Mouse (Mus musculus) limb, embryonic 11.5 days (tissue): ENCODE data around the gene Slc4a10. TPM values are rescaled to one million over a fixed set of nuclear protein-coding genes. Genes with fewer than 3 reads are reported as not detected.

Source experiments
- ATAC-seq: fragments of 200-750 bp; cut with Nextera tagmentation; 2 replicates; pipeline ENCODE4 v1.8.0; 2017; ENCODE audit warnings: low read depth; ENCODE audit not compliant: insufficient number of reproducible peaks, low FRiP score, low TSS enrichment
- DNase-seq: peaks from one replicate; pipeline ENCODE4 v3.0.0-alpha.2; 2015; ENCODE audit warnings: low spot score
- H3K27ac ChIP-seq: fragments of 300-500 bp; sonication (generic); replicated peaks from 2 replicates; pipeline ENCODE4 v1.5.1; 2014; ENCODE audit warnings: low read depth, mild to moderate bottlenecking, low read length
- H3K27me3 ChIP-seq: fragments of 300-500 bp; sonication (generic); 2 replicates; pipeline ENCODE4 v1.6.1; 2014; ENCODE audit warnings: mild to moderate bottlenecking, low read length, mixed read lengths; ENCODE audit not compliant: control insufficient read depth, insufficient read depth
- H3K36me3 ChIP-seq: fragments of 300-500 bp; sonication (generic); 2 replicates; pipeline ENCODE4 v1.6.1; 2014; ENCODE audit warnings: mild to moderate bottlenecking, low read length, moderate library complexity, mixed read lengths; ENCODE audit not compliant: control insufficient read depth, insufficient read depth
- H3K4me1 ChIP-seq: fragments of 300-500 bp; sonication (generic); 2 replicates; pipeline ENCODE4 v1.6.1; 2014; ENCODE audit warnings: low read length, mixed read lengths; ENCODE audit not compliant: control insufficient read depth, insufficient read depth
- H3K4me2 ChIP-seq: fragments of 300-500 bp; sonication (generic); 2 replicates; pipeline ENCODE4 v1.6.1; 2014; ENCODE audit warnings: low read depth, mild to moderate bottlenecking, moderate library complexity; ENCODE audit not compliant: severe bottlenecking
- H3K4me3 ChIP-seq: fragments of 300-500 bp; sonication (generic); 2 replicates; pipeline ENCODE4 v1.5.1; 2014; ENCODE audit warnings: low read depth, low read length
- H3K9ac ChIP-seq: fragments of 300-500 bp; sonication (generic); 2 replicates; pipeline ENCODE4 v1.6.1; 2014; ENCODE audit warnings: mild to moderate bottlenecking, low read length
- H3K9me3 ChIP-seq: fragments of 300-500 bp; sonication (generic); 2 replicates; pipeline ENCODE4 v1.6.1; 2016; ENCODE audit warnings: low read length; ENCODE audit not compliant: control insufficient read depth
- WGBS: fragments of 180-500 bp; shearing (Covaris S2); extraction: QIAGEN DNeasy Blood & Tissue Kit; methylation state at CpG from one replicate; pipeline ENCODE4 v1.1.7; 2014; 5-methylcytosine and 5-hydroxymethylcytosine counted together
- polyA plus RNA-seq: library from polyadenylated mRNA; unstranded; fragments of >200 nt; fragmentation: Nextera tagmentation; extraction: Ambion mirVana; gene quantifications from 2 replicates; pipeline ENCODE4 v1.2.1, GENCODE M21; 2014

The Slc4a10 gene
- polyA plus RNA-seq, 1 experiment from 2014 or later: not detected

DNA sequence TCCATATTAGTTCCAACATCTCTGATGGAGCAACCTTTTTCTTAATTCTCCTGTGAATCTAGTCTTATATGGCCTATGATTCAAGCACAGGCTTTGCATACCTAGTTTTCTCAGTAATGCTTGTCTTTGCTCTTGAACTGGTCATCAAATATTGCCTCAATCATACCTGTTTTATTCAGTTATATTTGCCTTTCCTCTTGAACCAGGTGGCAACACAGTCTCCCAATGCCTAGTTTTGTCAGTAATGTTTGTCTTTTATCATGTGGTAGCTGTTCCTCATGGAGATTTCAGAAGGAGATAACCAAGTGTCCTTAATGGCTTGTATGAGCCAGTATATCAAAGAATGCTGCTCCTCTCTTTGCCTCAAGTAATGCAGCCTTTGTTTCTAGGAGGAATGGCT is 163.8 kb downstream of the Slc4a10 start:
- H3K4me1 ChIP-seq: no peaks in the 10 kb centered on the region
- H3K4me3 ChIP-seq: no peak overlapping the region
- no peaks in the 10 kb centered on the region for H3K36me3 ChIP-seq
- H3K9ac ChIP-seq: no peak overlapping the region
- no peak for DNase-seq
- ATAC-seq: no peak
- H3K9me3 ChIP-seq: no peaks in the 10 kb centered on the region
- no peak overlapping the region for H3K27ac ChIP-seq
- H3K4me2 ChIP-seq: no peak overlapping the region
- H3K27me3 ChIP-seq: no peaks in the 10 kb centered on the region

DNA sequence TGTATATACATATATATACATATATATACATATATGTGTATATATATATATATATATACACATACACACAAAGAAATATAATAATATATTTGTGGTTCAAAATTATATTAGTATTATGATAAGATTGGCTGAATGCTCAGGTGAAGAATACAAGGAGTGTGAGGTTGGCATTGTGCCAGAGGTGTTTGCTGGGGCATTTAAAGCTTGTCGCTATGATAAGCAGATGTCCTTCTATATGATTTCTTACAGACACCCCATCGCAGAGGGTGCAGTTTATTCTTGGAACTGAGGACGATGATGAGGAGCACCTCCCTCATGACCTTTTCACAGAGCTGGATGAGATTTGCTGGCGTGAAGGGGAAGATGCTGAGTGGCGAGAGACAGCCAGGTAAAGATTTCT is 164.8 kb downstream of the Slc4a10 start:
- WGBS: 92% methylated on average over 5 of the region's 5 CpGs
- no peaks in the 10 kb centered on the region for H3K4me1 ChIP-seq
- H3K27ac ChIP-seq: no peak overlapping the region
- no peaks in the 10 kb centered on the region for H3K27me3 ChIP-seq
- H3K9me3 ChIP-seq: no peaks in the 10 kb centered on the region
- H3K9ac ChIP-seq: no peak overlapping the region
- DNase-seq: no peak
- no peaks in the 10 kb centered on the region for H3K36me3 ChIP-seq
- ATAC-seq: no peak
- H3K4me2 ChIP-seq: no peak overlapping the region
- no peak overlapping the region for H3K4me3 ChIP-seq

DNA sequence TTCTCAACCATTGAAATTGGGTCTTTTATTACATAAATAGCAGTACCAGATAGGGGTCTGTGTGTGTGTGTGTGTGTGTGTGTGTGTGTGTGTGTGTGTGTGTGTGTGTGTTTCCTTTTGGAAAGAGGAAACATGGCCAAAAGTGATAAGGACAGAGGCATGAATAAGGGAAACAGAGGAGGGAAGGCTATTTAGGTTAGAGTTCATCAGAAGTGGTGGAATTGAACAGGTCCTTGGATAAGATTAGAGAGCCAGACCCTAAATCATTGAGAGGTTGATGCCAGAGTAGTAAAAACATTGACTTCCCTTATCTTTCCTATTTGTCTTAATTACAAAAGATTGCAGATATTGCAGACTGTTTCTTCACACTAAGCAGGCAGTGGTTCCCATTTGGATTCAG is 181.3 kb downstream of the Slc4a10 start:
- H3K27me3 ChIP-seq: no peaks in the 10 kb centered on the region
- H3K4me1 ChIP-seq: no peaks in the 10 kb centered on the region
- no peak for ATAC-seq
- H3K27ac ChIP-seq: no peak overlapping the region
- DNase-seq: no peak
- H3K4me3 ChIP-seq: no peak overlapping the region
- H3K9me3 ChIP-seq: no peaks in the 10 kb centered on the region
- H3K9ac ChIP-seq: no peak overlapping the region
- no peaks in the 10 kb centered on the region for H3K36me3 ChIP-seq
- H3K4me2 ChIP-seq: no peak overlapping the region

DNA sequence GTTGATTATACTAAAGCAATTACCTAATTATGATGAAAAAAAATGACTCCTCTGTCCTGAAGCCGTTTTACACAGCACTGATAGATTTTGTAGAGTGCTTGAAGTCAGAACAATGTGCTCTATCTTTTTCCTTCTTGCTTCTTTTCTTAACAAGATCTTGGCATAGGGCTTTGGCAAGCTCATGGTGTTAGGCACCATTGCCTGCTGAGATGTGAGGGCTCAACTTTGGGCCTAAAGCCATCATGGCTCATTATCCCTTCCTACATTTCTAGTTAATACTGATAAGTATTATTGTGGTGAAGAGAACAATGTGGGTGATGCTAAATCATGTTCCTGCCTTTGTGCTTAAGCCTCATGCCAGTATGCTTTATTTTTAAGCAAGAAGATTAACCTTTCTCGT is 185.0 kb downstream of the Slc4a10 start:
- no peaks in the 10 kb centered on the region for H3K4me1 ChIP-seq
- 82% methylated on average over 2 of the region's 2 CpGs for WGBS
- H3K9ac ChIP-seq: no peak overlapping the region
- H3K27ac ChIP-seq: no peak overlapping the region
- ATAC-seq: no peak
- H3K4me2 ChIP-seq: no peak overlapping the region
- H3K27me3 ChIP-seq: no peaks in the 10 kb centered on the region
- DNase-seq: no peak
- H3K36me3 ChIP-seq: no peaks in the 10 kb centered on the region
- no peak overlapping the region for H3K4me3 ChIP-seq
- H3K9me3 ChIP-seq: no peaks in the 10 kb centered on the region

DNA sequence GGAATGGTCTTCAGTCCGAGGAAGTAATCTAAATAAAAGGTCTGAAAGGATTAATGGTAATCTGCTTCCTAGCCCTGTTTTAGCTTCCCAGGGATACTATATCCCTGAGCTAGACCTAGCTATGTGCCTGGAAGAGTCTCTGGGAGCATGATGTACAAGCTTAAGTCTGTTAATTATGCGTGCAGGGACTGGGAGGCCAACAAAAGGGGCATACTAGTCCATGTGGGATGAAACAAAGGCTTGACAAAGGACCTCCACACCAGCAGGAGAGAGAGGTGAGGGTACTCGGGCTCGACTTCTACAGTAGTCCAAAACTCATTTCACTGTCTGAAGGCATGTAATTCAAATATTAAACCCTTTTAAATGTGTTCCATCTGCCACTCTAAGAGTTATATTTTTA is 197.9 kb downstream of the Slc4a10 start:
- Histone ChIP-seq H3K9me3 (no peaks in the 10 kb centered on the region), H3K9ac (no peak overlapping the region), H3K4me3 (no peak overlapping the region), H3K4me1 (no peaks in the 10 kb centered on the region), H3K36me3 (no peaks in the 10 kb centered on the region), H3K4me2 (no peak overlapping the region), H3K27me3 (no peaks in the 10 kb centered on the region), H3K27ac (no peak overlapping the region)
- no peak for ATAC-seq
- WGBS: 61% methylated on average over 4 of the region's 4 CpGs
- no peak for DNase-seq

DNA sequence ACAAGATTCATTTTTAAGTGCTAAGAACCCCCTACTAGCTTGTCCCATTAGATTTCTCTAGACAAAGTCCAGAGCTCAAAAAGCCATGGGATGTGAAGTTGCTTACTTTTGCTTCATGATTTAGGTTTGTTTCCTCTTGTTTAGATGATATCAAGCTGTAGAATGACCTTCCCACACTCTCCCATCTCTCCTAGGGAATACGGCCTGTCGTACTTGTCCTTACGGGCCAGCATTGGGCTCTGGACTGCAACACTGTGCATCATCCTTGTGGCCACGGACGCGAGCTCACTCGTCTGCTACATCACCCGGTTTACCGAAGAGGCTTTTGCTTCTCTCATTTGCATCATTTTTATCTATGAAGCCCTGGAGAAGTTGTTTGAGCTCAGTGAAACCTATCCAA is 222.2 kb downstream of the Slc4a10 start:
- Histone ChIP-seq H3K4me3 (no peak overlapping the region), H3K4me2 (no peak overlapping the region), H3K9ac (no peak overlapping the region), H3K4me1 (no peaks in the 10 kb centered on the region), H3K27ac (no peak overlapping the region), H3K27me3 (no peaks in the 10 kb centered on the region), H3K9me3 (no peaks in the 10 kb centered on the region), H3K36me3 (no peaks in the 10 kb centered on the region)
- no peak for ATAC-seq
- no peak for DNase-seq
- 96% methylated on average over 9 of the region's 9 CpGs for WGBS

DNA sequence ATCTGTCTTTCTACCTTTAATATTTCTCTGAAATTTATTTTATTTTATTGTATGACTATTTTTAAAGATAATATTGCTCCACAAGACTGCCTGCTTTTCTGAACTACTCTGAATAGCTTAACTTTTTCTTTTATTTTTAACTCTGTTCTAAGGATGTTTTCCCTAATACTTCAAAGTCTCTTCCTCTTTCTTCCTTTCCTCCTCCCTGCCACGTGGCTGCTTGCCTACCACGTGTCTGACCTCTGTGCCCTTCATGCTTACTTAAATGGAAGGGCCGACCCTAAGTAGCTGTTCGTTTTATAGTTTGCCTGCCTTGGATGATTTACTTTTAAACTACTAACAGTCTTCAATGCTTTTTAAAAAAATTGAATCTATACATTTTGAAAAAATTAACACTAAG is 225.6 kb downstream of the Slc4a10 start:
- H3K4me1 ChIP-seq: no peaks in the 10 kb centered on the region
- 38% methylated on average over 4 of the region's 4 CpGs for WGBS
- ATAC-seq: no peak
- no peaks in the 10 kb centered on the region for H3K27me3 ChIP-seq
- H3K27ac ChIP-seq: no peak overlapping the region
- no peaks in the 10 kb centered on the region for H3K9me3 ChIP-seq
- no peak overlapping the region for H3K4me3 ChIP-seq
- no peaks in the 10 kb centered on the region for H3K36me3 ChIP-seq
- H3K9ac ChIP-seq: no peak overlapping the region
- H3K4me2 ChIP-seq: no peak overlapping the region
- DNase-seq: no peak

DNA sequence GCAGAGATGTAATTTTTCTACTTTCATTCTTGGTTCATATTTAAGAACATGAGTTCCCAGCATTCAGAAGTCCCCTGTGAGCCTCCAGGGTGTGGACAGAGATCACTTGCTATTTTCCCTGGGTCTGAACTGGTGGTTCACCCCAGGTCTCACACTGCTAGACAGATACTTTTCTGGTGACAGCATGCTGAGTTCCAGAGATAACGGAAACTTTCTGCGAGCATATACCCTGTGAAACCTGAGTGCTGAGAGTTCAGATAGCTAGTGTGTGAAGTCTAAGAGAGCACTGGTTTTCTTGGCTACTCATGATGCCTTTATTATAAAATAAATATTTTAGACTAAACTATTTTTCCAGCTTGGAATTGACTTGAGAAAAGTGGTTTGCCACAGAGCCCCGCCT is 232.5 kb downstream of the Slc4a10 start:
- Histone ChIP-seq H3K4me3 (no peak overlapping the region), H3K27ac (no peak overlapping the region)
- 80% methylated on average over 3 of the region's 3 CpGs for WGBS

DNA sequence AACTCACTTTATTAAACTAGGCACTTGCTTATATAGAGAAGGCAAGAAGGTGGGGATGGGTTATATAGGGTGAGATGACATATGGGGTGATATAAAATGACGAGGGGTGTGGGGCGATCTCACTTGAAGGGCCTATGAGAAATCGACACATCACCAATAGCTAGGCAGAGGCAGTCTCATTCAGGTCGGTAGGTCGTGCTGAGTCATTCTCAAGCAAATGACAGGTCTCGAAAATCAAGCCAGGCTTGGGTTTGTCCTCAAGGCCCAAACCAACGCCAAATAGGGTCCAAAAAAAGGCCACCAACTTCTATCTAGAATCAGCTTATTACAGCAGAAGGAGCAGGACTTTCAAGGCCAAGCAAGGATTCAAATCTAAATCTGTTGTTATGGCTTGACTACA is 233.5 kb downstream of the Slc4a10 start:
- H3K9ac ChIP-seq: no peak overlapping the region
- WGBS: 87% methylated on average over 7 of the region's 7 CpGs
- no peaks in the 10 kb centered on the region for H3K36me3 ChIP-seq
- no peak overlapping the region for H3K4me2 ChIP-seq
- no peaks in the 10 kb centered on the region for H3K27me3 ChIP-seq
- no peaks in the 10 kb centered on the region for H3K9me3 ChIP-seq
- no peaks in the 10 kb centered on the region for H3K4me1 ChIP-seq
- ATAC-seq: no peak
- DNase-seq: no peak
- no peak overlapping the region for H3K4me3 ChIP-seq
- no peak overlapping the region for H3K27ac ChIP-seq

More for the DNA sequence above, 232.5 kb downstream of the Slc4a10 start:
- Histone ChIP-seq H3K27me3 (no peaks in the 10 kb centered on the region), H3K36me3 (no peaks in the 10 kb centered on the region), H3K9ac (no peak overlapping the region), H3K4me1 (no peaks in the 10 kb centered on the region), H3K4me2 (no peak overlapping the region), H3K9me3 (no peaks in the 10 kb centered on the region)
- ATAC-seq (no peak), DNase-seq (no peak)
